Mouse (Mus musculus): Measurements from ENCODE around the gene Aqp11.

The Aqp11 gene

DNA sequence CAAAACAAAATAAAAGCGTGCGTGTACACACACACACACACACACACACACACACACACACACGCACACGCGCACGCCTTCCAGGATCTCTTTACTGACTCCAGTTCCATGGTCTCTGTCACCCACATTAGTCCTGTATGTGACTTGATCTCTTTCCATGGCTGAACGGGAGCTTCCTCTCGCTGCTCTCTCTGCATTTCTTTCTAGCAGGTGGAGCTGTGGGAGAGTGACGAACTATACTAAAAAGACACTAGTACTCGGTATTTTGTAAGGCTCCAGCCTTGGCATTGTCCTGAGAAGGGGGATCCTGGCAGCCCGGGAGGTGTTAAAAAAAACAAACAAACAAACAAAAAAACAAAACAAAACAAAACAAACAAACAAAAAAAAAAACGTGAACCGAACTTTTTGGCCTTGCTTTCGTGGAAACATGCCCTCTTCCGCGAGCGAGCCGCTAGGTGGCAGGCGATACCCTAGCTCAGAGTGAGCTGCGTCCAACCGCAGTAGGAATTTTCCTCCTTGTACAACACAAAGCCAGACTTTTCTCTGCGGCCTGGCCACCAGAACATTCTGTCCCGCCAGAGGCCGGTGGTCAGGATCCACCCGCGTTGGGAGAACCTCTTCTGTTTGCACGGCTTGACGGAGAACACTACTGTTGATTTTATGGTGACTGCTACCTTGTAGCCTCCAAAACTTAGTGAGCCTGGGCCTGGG lies 9.9 kb upstream of the Aqp11 start:
- DNase-seq (ENCODE audit: low read depth, low spot score) = peak; percentile 88

DNA sequence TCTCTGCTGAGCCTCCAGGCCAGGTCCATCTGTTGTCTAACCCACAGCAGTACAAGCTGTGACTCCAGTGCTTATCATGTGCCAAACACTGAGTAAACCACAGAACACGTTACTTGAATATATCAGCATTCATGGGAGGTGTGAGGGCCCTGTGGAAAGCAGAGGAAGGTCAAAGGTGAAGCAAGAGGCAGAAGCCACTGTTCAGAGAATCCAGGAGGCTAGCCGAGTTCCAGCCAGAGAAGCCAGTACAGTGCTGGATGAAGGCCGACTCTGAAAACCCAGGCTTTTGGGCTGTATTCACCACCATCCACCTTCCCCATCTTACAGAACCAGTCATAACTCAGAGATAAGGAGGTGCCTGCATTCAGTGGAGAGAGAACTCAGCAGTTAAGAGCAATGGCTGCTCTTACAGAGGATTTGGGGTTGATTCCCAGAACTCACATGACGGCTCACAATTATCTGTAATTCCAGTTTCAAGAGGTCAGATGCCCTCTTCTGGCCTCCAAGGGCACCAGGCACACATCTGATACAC lies 9.2 kb upstream of the Aqp11 start:
- no peak for DNase-seq (ENCODE audit: low read depth, low spot score)

DNA sequence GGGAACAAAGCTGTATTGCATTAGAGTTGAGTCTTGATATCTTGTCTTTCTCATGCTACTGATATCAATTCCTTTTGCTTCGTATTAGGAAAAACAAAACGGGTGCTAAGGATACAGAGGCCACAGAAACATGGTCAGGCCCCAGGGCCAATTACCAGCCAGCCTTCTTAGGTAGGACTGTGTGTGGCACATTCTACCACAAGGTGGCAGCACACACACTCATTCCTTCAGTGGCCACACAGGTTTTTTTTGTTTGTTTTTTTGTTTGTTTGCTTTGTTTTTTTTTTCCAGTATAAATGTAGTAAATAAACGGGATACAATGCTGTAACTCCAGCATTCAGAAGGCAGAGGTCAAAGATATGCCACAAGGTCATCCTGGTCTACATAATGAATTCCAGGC lies 7.2 kb upstream of the Aqp11 start:
- peak; percentile 85 for DNase-seq (ENCODE audit: low read depth, low spot score)

DNA sequence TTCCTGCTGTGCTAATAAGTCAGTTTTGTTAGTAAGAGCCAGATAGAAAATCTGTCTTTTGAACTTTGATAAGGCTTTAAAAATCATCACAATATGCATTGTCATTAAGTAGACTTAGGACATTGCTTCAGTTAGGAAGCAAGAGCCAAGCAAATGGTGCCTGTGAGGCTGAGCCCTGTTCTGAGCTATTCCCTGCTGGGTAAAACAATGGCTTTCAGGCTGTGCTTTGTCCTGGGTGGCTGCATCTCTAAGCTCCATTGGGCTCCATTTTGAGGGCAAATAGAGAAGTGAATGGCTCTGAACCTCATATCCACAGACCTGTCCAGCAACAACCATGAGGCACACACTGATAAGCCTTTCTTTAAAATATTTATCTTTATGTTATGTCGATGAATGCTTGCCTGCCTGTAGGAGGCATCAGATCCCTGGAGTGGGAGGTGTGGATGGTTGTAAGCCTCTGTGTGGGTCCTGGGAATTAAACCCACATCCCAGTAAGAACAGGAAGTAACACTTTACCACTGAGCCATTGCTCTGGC lies 3.7 kb upstream of the Aqp11 start:
- peak; percentile 71 for DNase-seq (ENCODE audit: low read depth, low spot score)

DNA sequence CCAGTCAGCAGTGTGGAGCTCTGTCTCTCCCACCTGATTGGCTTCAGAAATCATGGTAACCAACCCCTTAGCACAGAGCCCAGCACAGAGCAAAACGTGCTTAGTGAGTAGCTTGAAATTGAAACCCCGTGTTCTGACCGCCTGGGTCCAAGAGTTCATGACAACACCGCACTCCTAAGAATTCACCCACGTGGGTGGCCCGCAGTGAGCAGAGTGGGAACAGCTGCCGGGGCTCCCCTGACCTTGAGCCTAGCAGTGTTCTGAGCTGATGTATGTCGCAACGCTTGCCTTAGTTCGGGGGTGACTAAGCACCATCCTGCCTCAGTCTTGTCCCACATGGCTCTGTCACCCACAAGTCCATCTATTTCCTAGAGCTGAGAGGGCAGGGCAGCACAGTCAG lies 2.9 kb upstream of the Aqp11 start:
- no peak for DNase-seq (ENCODE audit: low read depth, low spot score)

DNA sequence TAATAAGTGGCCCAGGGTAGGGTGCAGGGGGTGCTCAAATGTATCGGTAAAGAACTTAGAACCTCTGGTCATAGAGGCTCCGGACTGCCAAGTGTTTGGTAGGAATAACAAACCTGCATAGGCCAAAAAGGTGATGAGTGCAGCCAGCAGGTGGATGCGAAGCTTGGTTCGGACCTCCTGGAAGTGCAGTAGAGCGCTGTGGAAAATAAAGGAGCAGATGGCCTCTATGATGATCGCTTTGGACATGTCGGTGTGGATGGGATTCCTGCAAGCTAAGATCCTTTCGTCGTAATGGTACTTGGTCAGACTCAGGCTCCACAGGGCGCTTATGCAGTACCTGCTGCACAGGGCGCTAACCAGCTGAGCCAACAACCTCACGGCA lies 842 bp downstream of the Aqp11 start:
- DNase-seq (ENCODE audit: low read depth, low spot score) = peak; percentile 29

DNA sequence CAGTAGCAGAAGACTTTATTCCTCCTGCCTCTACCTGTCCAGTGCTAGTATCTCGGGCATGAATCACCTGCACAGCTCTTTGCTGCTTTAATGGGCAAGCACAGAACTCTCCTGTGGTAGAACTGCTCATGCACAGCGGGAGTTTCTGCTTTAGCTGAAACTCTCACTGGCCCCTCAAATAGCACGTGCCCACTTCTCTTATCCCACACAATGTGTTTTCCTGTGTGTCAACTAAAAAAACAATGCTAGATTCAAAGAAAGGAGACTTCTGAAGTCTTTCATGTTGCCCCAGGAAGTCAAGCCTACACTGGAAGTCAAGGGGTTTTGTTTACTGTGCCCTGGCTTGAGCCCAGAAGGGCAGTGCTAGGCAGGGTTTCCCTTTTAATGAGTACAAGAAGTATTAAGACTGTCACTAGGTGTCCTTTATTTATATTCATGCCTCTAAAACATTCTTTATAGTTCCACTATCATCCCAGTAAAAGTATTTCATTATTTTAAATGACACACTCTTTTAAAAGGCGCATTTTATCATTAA lies 2.1 kb downstream of the Aqp11 start:
- DNase-seq (ENCODE audit: low read depth, low spot score) = no peak

DNA sequence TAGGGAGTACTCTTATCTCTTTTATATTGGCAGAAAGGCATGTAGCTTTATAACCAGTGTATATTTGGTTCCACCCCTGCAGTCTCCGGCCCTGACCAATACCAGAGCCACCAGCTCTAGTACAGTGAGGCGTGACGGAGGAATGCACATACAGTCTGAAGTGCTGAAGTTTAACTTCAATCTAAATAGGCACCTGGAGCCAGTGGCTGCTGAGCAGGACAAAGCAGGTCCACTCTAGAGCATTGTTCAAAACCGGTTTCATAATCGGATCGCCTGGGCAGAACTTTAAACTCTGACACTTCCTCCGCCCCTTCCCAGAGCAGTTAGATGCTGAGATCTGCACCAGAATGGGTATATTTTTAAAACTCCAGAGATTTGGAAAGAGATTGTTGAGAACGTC lies 3.1 kb downstream of the Aqp11 start:
- no peak for DNase-seq (ENCODE audit: low read depth, low spot score)

DNA sequence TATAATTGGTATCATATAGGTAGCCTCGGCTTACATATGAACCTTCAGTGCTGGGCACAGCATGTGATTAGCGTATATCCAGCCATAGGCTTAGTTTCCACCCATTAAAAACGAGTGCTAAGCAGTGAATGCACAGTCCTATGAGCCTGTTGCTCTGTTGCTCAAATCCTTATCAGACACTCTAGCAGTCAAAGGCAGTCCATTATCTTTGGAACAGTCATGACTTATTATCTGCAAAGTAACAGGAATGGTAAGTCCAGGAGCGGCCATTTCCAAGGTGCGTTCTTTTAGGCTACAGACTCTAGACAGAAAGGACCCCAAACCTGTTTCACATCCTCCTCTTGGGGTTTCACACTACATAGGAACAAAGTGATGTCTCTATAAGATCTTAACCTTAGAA lies 4.5 kb downstream of the Aqp11 start:
- DNase-seq (ENCODE audit: low read depth, low spot score) = no peak

DNA sequence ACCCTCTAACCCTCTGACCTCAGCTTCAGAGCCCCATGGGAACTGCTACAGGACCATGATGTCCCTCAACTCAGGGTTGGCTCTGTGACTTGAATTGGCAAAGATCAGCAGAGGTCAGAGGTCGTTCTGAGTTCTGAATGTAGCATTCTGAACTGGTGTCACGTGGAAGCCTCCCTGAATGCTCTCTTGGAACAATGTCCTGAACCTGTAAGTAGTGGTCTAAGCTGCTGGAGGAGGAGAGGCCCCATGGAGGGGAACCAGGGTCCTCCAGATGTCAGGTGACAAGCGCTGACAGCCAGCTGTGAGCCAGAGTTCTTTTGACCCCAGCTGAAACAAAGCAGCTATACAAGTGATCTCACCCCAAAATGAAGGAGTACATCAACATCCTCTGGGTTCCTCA lies 7.7 kb downstream of the Aqp11 start:
- DNase-seq (ENCODE audit: low read depth, low spot score) = no peak

DNA sequence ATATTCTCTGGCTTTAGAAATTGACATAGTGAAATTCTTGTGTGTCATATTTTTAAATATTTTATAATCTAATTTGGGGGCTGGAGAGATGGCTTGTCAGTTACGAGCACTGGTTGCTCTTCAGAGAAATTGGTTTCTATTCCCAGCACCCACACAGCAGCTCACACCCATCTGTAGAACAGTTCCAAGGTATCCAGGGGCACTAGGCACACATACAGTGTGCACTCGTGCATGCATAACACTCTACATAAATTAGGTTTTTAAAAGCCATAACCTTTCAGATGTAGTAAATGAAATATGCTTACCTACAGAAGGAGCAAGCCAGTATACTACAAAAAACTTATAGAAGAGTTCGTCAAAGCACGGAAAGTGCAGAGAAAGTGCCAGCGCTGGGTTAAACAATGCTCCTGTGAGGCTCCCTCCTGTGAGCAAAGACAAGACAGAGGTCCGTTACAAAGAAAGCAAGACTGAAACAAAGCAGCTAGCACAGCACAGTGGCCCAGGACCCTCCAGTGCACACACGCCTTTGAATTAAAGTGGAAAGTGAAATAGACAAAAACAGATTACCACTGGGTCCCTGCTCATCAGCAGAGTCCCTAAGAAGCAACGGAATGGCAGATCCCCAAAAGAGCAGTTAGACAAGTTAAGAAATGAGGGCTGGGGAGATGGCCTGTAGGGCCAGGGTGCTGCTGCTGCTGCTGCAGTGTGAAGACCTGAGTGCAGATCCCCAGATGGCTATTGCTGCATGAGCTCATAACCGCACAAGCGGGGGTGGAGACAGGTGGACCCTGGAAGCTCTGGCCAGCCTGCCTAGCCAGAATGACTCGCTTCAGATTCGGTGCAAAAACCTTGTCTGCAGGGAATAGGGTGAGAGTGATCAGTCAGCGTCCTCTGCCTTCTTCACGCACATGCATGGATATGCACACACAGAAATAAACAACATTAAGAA lies 9.1 kb downstream of the Aqp11 start:
- no peak for DNase-seq (ENCODE audit: low read depth, low spot score)

DNA sequence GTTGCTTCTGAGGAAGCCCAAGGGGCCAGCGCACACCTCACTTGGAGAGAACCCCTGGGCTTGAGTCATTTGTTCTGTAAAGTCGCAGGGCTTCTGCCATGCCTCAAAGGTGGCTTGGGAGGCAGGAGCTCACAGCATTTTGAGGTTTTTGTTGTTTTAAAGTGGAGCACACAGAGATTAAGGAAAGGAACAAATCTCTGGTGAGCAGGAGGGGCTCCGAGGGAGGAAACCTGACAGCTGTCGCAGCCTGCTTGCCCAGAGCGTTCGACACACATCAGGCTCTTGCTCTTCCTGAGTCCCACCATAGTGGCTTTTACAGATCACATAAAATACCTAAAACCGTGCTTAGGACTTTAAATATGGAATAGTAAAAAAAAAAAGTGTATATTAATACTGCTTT lies 11.3 kb downstream of the Aqp11 start:
- no peak for DNase-seq (ENCODE audit: low read depth, low spot score)

DNA sequence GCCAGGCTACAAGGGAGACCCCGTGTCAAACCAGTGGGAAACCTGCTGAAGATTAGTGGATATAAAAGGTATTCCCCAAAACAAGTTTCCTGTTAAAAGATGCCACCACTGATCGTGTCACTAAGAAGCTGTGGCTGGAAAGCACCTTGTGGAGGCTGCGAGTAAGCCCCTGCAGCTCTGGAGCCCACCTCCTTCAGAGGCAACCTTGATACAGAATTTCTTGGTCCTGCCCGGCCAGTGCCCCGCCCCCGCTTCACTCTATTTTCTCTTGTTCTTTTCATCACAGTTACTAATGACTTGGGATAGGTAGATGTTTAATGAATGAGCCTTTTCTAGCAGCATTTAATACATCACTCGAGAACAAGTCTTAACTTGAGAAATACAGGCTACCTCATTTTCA lies 12.0 kb downstream of the Aqp11 start:
- no peak for DNase-seq (ENCODE audit: low read depth, low spot score)

DNA sequence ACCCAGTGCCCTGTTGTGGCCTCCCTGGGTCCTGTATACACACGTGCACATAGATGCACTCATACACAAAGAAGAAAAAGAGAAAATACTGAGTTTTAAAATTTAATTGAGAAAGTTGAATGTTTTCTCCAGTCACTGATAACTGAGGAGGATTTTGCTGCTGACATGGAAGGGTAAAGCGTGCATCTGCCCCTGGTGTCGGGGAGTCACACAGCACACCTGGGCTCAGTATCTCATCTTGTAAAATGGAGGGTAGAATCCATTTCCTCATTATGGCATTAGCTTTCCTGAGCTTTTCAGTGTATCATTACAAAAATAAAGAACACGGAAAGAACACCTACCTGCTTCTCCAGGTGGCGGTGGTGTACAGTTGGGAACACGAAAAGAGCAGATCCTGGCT lies 12.7 kb downstream of the Aqp11 start:
- DNase-seq (ENCODE audit: low read depth, low spot score) = no peak

DNA sequence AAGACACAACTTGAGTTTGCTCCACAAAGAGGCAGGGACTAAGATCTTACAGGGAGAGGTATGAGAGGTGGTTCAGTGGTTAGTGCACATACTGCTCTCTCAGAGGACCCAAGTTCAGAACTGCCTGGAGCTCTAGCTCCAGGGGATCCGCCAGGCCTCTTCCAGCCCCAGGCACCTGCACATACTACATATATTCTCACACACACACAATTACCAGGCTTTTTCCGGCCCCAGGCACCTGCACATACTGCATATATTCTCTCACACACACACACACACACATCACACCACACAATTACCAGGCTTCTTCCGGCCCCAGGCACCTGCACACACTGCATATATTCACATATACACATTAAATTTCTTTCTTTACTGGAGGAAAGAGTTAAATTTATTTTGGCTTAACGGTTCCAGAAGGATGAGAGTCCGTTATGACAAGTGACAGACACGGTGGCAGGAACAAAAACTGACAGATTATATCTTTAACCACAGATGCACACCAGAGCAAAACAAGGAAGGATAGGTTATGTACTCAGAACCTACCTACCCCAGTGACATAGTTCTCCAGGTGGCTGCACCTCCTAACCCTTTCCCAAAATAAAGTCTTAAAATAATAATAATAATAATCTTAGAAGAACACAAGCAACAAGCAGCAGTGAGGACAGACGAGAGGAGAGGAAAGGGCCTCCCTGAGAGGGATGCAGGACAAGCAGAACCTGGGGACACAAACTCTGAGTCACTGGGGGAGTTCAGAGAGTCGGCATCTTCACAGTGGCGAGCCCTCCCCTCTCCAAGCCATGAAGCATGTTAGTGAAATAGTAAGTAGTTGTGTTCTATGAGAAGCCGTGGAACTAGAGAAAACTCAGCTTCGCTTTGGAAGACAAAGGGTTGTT lies 14.2 kb downstream of the Aqp11 start:
- no peak for DNase-seq (ENCODE audit: low read depth, low spot score)

DNA sequence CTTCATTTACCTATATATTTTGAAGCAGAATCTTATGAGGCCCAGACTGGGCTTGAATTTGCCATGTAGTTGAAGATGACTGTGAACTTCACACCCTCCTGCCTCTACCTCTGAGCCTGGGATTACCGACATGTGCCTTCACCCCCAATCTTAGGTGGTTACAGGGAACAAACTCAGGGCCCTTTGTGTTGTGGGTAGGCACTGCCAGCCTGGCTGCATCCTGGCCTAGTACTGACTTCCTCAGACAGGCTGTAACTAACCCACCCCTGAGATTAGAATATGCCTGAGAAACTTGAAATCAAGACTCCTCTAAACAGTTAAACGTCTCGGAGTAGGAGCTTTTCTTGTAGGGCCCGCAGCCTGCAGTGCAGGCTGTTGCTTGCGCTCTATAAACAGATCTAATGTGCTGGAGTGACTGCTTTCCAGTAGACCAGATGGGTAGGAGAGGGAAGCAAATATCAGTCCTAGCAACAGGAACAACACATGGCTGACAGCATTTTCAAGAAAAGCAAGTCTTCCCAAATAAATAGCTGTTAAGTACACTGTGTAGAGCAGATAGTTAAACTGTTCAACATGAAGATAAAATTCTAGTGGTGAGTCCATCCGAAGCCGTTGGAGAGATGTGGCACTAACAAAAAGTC lies 15.7 kb downstream of the Aqp11 start:
- no peak for DNase-seq (ENCODE audit: low read depth, low spot score)

DNA sequence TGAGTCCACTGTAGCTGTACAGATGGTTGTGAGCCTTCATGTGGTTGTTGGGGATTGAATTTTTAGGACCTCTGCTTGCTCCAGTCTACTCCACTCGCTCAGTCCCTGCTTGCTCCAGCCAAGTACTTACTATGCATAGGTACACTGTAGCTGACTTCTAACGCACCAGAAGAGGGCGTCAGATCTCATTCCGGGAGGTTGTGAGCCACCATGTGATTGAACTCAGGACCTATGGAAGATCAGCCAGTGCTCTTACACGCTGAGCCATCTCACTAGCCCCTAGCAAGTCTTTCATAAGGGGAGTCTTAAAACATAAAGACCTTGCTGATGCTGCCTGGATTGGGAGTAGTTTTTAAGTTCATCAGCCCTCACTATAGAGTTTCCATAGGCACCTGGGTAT lies 18.0 kb downstream of the Aqp11 start:
- peak; percentile 64 for DNase-seq (ENCODE audit: low read depth, low spot score)

DNA sequence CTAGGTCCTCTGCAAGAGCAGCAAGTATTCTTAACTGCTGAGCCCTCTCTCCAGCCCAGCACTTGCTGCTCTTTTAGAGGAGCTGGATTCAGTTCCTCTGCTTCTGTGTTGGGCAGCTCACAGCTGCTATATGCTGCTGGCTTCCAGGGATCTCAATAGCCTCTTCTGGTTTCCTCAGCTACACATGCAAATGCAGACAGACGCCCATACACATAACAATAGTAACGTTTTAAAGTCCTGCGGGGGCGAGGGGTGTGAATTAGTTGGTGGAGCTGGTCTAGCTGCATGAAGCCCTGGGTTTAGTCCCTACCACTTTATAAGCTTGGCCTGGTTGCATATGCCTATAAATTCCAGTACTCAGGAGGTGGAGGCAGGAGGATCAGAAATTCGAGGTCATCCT lies 19.0 kb downstream of the Aqp11 start:
- peak; percentile 89 for DNase-seq (ENCODE audit: low read depth, low spot score)

DNA sequence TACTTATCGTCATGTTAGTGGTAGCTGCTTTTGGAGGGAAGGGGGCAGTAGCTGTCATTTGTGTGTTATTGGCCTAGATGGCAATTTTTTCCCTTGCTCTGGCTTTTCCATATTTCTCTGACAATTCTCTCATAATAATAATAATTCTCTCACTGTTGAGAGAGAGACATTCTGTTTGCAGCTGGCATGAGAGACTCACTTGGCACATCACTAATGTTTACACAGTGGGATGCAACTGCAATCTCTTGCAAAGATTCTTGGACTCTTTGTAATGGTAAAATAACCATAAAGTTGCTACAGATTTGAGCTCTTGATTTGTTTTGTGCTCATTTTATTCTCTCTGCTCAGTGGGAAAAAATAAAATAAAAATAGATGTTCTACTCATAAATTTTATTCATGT lies 20.8 kb downstream of the Aqp11 start:
- no peak for DNase-seq (ENCODE audit: low read depth, low spot score)

DNA sequence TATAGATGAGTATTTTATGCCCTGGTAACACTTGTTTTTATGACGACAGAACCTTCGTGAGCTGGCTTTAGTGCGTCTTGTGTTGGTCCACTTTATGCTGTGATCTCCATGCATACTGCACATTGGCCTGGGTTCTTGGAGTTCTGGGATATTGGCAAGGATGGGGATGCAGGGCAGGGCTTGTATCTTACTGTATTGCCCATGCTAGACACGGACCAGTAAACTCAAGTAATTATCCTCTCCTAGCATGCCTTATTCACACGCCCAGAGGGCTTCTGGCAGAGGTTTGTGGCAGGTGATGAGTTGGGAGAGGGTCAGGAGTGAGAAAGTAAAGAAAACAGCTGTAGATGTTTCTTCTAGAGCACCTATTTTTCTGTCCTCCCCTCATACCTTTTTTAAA lies 23.4 kb downstream of the Aqp11 start:
- no peak for DNase-seq (ENCODE audit: low read depth, low spot score)

DNA sequence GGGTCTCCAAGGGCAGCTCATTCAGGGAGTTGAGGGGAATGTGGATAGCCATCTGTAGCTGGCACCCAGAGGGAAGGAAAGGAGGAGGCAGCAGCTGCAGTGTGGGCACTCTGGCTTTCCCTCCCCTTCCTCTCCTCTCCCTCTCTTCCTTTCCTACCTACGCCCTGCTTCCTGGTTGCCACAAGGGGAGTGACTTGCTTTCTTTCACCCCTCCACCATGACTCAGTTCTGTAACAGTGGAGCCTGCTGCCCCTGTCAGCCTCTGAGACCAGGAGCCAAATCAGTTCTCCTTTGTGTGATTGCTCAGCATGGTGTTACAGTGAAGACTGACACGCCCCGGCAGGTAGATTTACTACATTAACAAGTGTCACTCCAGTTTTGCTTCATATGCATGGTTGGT lies 28.9 kb downstream of the Aqp11 start:
- DNase-seq (ENCODE audit: low read depth, low spot score) = peak; percentile 36

All from ZHBTc4 (cell line).